Mouse (Mus musculus) brain, adult 10 weeks (tissue): ENCODE data around the gene Slc4a3. TPM values are rescaled to one million over a fixed set of nuclear protein-coding genes. Genes with fewer than 3 reads are reported as not detected.

Experiments used
- polyA plus RNA-seq: library from polyadenylated mRNA; stranded (reverse); fragments of 350-450 nt; fragmentation: Illumina TruSeq; extraction: RNeasy Lipid Tissue Mini Kit (QIAGEN cat#74804); gene quantifications from one replicate; pipeline ENCODE4 v1.2.3, GENCODE M21; 2015; ENCODE audit warnings: low read depth, low replicate concordance

The Slc4a3 gene
- polyA plus RNA-seq = 76.2 TPM

GRCm38 (mm10) chr1:75545965-75546956, at the start of gene Slc4a3:
Gene Slc4a3, plus strand, starts transcription at chr1:75546266.

GRCm38 (mm10) chr1:75505956-75506831, 39.9 kb upstream of the Slc4a3 start, which contains the start of gene Obsl1:
Gene Obsl1, minus strand, starts transcription at chr1:75506452.

GRCm38 (mm10) chr1:75507006-75507405, 39.1 kb upstream of the Slc4a3 start, which contains the start of gene Inha:
Gene Inha, plus strand, starts transcription at chr1:75507077.

GRCm38 (mm10) chr1:75521321-75522031, 24.6 kb upstream of the Slc4a3 start, which contains the start of gene Stk11ip:
Gene Stk11ip, plus strand, starts transcription at chr1:75521529.

Other genes starting within 250 kb of the Slc4a3 start
- 71.3 TPM for gene Dnpep, start 228.3 kb upstream of the Slc4a3 start, polyA plus RNA-seq
- 2.4 TPM for gene Des, start 185.9 kb upstream of the Slc4a3 start, polyA plus RNA-seq
- 92.7 TPM for gene Speg, start 171.0 kb upstream of the Slc4a3 start, polyA plus RNA-seq
- 61.1 TPM for gene Gmppa, start 110.3 kb upstream of the Slc4a3 start, polyA plus RNA-seq
- 22.7 TPM for gene Asic4, start 95.8 kb upstream of the Slc4a3 start, polyA plus RNA-seq
- gene Chpf, start 67.0 kb upstream of the Slc4a3 start, polyA plus RNA-seq = 55.1 TPM
- gene Tmem198, start 66.7 kb upstream of the Slc4a3 start, polyA plus RNA-seq = 55.6 TPM
- 14.5 TPM for gene Obsl1, start 39.8 kb upstream of the Slc4a3 start, polyA plus RNA-seq
- 24.9 TPM for gene Inha, start 39.2 kb upstream of the Slc4a3 start, polyA plus RNA-seq
- gene Stk11ip, start 24.7 kb upstream of the Slc4a3 start, polyA plus RNA-seq = 21.0 TPM